Mouse (Mus musculus) liver, embryonic 14.5 days (tissue): ENCODE measurements around the gene Cdk10.

Experiments
- CTCF ChIP-seq: IDR thresholded peaks from 2 replicates; pipeline ENCODE4 v1.5.1; 2016; ENCODE audit warnings: antibody characterized with exemption, low read depth, control low read depth
- EP300 ChIP-seq: IDR thresholded peaks from 2 replicates; pipeline ENCODE4 v1.6.1; 2016; ENCODE audit warnings: antibody characterized with exemption, low read depth

DNA sequence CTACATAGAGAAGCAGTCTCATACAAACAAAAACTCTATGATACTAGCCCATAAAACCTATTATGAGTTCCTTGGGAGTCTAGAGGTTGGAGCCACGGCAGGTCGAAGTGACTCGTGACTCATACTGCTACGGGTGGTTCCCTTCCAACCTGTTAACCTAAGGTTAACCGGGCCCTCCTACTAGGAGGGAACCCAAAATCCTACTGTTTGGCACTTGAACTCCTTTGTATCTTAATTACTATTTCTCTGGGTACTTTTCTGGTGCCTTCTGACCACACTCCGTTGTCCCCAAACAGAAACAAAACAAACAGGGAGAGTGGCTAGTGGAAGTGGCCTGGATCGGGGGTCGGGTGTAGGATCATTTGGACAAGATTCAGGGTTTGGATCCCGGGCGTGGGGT lies 12.8 kb upstream of the Cdk10 start:
- no peak for TF ChIP-seq CTCF
- TF ChIP-seq EP300, result no peak
